Mouse (Mus musculus) stomach, embryonic 16.5 days (tissue): ENCODE data around the gene Hoxb9. TPM values are rescaled to one million over a fixed set of nuclear protein-coding genes. Genes with fewer than 3 reads are reported as not detected.

Source experiments
- ATAC-seq: fragments of 200-750 bp; cut with Nextera tagmentation; 2 replicates; pipeline ENCODE4 v1.8.0; 2017; ENCODE audit warnings: moderate number of reproducible peaks, moderate TSS enrichment; ENCODE audit not compliant: insufficient read depth, low FRiP score
- H3K27ac ChIP-seq: fragments of 300-500 bp; sonication (generic); 2 replicates; pipeline ENCODE4 v1.5.1; 2014; ENCODE audit warnings: low read length
- H3K27me3 ChIP-seq: fragments of 300-500 bp; sonication (generic); 2 replicates; pipeline ENCODE4 v1.6.1; 2014; ENCODE audit warnings: low read length, control low read depth, mixed read lengths; ENCODE audit not compliant: control insufficient read depth, insufficient read depth
- H3K36me3 ChIP-seq: fragments of 300-500 bp; sonication (generic); 2 replicates; pipeline ENCODE4 v1.6.1; 2014; ENCODE audit warnings: low read length; ENCODE audit not compliant: control insufficient read depth, insufficient read depth
- H3K4me1 ChIP-seq: fragments of 300-500 bp; sonication (generic); 2 replicates; pipeline ENCODE4 v1.6.1; 2014; ENCODE audit warnings: low read length, control low read depth, mixed read lengths; ENCODE audit not compliant: control insufficient read depth, insufficient read depth
- H3K4me2 ChIP-seq: fragments of 300-500 bp; sonication (generic); 2 replicates; pipeline ENCODE4 v1.6.1; 2014; ENCODE audit warnings: low read depth, low read length, mixed read lengths
- H3K4me3 ChIP-seq: fragments of 300-500 bp; sonication (generic); replicated peaks from 2 replicates; pipeline ENCODE4 v1.5.1; 2014; ENCODE audit warnings: mild to moderate bottlenecking, low read length
- H3K9ac ChIP-seq: fragments of 300-500 bp; sonication (generic); 2 replicates; pipeline ENCODE4 v1.6.1; 2014; ENCODE audit warnings: low read length
- H3K9me3 ChIP-seq: fragments of 300-500 bp; sonication (generic); replicated peaks from 2 replicates; pipeline ENCODE4 v1.6.1; 2016; ENCODE audit warnings: low read length, control low read depth; ENCODE audit not compliant: control insufficient read depth
- WGBS: fragments of 180-500 bp; shearing (Covaris S2); extraction: QIAGEN DNeasy Blood & Tissue Kit; methylation state at CpG from one replicate; pipeline ENCODE4 v1.1.7; 2014; 5-methylcytosine and 5-hydroxymethylcytosine counted together
- polyA plus RNA-seq: library from polyadenylated mRNA; unstranded; fragments of >200 nt; fragmentation: Nextera tagmentation; extraction: Ambion mirVana; gene quantifications from 2 replicates; pipeline ENCODE4 v1.2.1, GENCODE M21; 2015

Hoxb9 gene
- polyA plus RNA-seq, 1 experiment from 2014 or later = 0.14 TPM

- Histone ChIP-seq H3K27me3 (peaks cover 57% of the 10 kb centered on the region), H3K27ac (peak within 1 kb of the TSS; percentile 90; the same call in 1 of the 2 replicates), H3K4me3 (peak within 1 kb of the TSS; percentile 55), H3K36me3 (no peaks in the 10 kb centered on the region), H3K9me3 (no peaks in the 10 kb centered on the region), H3K9ac (peak within 1 kb of the TSS; percentile 69), H3K4me2 (peak within 1 kb of the TSS; percentile 65), H3K4me1 (no peaks in the 10 kb centered on the region)
- 3% methylated on average over 27 of the region's 27 CpGs for WGBS
- no peak for ATAC-seq
Observed at GRCm38 (mm10) chr11:96281855-96282570, 10.8 kb downstream of the Hoxb9 start, which contains the start of gene Hoxb8. Gene Hoxb8, plus strand, starts transcription at chr11:96281905.

GRCm38 (mm10) chr11:96282795-96283430, 11.7 kb downstream of the Hoxb9 start:
- ATAC-seq = no peak
- H3K27me3 ChIP-seq = peaks cover 53% of the 10 kb centered on the region
- peak overlapping the region; percentile 69 for H3K9ac ChIP-seq
- no peaks in the 10 kb centered on the region for H3K4me1 ChIP-seq
- H3K27ac ChIP-seq = peak overlapping the region; percentile 90; the same call in 1 of the 2 replicates
- H3K36me3 ChIP-seq = no peaks in the 10 kb centered on the region
- no peaks in the 10 kb centered on the region for H3K9me3 ChIP-seq
- H3K4me2 ChIP-seq = peak overlapping the region; percentile 65
- peak overlapping the region; percentile 55 for H3K4me3 ChIP-seq
- WGBS = 1% methylated on average over 49 of the region's 49 CpGs

- ATAC-seq = peak; percentile 15; the same call in 1 of the 2 replicates
- H3K4me3 ChIP-seq = peak overlapping the region; percentile 55
Observed at GRCm38 (mm10) chr11:96284041-96284749, 12.9 kb downstream of the Hoxb9 start.

DNA sequence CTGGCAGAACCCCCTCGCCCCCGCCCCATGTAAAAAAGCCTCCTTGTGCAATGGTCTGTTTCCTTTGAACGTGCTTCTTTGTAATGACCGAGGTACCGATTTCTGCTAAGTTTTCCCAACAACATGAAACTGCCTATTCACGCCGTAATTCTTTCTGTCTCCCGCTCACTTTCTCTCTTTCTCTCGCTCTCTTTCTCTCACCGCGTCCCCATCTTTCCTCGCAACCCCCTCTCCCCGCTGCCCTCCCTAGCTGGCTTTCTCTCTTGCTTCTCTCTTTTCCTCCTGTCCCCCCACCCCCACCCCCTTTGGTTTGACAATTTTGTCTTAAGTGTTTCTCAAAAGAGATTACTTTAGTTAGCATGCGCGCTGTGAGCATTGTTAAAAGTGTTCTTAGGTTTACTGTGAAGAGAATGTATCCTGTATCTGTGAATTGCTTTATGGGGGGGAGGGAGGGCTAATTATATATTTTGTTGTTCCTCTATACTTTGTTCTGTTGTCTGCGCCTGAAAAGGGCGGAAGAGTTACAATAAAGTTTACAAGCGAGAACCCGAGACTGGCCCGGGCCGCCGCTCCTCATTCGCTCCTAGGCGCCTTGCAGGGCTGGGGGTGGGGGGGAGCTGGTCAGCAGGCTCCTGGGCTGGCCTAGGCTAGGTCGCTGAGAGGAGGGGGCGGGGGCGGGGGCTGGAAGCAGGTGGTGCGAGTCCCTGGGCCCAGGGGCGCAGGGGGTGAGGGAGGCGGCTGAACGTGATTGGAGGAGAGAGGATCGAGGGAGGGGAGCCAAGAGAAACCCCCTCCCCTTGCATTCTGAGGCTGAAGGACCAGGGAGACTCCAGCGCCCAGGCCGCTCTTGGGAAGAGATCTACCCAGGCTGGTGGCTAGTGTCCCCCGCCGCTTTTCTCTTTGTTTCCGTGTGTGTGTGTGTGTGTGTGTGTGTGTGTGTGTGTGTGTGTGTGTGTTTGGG, 13.8 kb downstream of the Hoxb9 start:
- Histone ChIP-seq H3K9me3 (no peaks in the 10 kb centered on the region), H3K9ac (peak overlapping the region; percentile 69), H3K27ac (peak overlapping the region; percentile 90), H3K4me3 (peak overlapping the region; percentile 55), H3K4me2 (peak overlapping the region; percentile 65), H3K4me1 (no peaks in the 10 kb centered on the region), H3K27me3 (peaks cover 48% of the 10 kb centered on the region), H3K36me3 (no peaks in the 10 kb centered on the region)
- WGBS = 1% methylated on average over 33 of the region's 37 CpGs
- peak; percentile 79 for ATAC-seq

More at GRCm38 (mm10) chr11:96284041-96284749, 12.9 kb downstream of the Hoxb9 start:
- H3K36me3 ChIP-seq = no peaks in the 10 kb centered on the region
- 1% methylated on average over 41 of the region's 49 CpGs for WGBS
- peaks cover 51% of the 10 kb centered on the region for H3K27me3 ChIP-seq
- H3K4me2 ChIP-seq = peak overlapping the region; percentile 65
- no peaks in the 10 kb centered on the region for H3K4me1 ChIP-seq
- peak overlapping the region; percentile 69 for H3K9ac ChIP-seq
- H3K27ac ChIP-seq = peak overlapping the region; percentile 90
- no peaks in the 10 kb centered on the region for H3K9me3 ChIP-seq

DNA sequence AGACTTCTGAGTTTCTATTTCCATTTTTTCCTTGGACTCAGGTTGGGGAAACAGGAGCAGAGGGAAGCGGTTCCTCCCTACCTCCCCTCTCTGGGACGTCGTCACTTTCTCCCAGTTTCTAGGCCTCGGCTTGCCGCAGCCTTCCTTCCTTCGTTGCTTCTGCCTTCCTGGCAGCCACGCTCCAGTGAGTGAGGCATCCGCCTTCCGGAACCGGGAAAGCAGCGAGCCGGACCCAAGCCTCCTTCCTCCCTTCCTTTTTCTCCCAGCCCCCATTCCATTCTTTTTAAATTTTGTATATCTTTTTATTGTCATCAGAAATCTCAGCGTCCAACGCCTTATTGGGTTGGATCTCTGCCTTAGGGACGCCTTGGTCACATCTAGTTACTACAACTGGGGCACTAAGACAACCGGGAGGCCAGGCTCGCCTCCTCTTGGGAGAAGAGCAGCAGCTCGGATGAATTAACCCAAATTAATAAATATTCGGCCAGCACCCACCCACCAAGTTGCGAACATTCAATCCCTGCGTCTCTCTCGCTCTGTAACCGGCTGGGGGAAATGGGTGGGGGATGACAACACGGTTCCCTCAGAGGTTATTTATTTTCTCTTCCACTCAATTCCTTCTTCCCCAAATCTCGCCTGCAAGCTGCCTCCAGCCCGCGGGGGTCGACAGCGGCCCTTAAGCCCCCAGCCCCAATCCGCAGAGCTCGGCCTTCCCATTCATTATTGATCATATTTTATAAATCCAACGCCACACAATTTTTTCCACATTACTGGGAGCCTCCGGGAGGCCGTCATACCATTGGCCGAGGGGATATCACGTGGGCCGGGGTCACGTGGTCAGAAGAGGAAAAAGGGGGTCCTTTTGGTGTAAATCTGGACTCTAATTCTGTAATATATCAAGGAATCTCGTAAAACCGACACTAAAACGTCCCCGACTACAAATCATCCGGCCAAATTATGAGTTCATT, 14.8 kb downstream of the Hoxb9 start, which contains the start of gene Hoxb7:
Hoxb7 (plus strand) TSS at position 853 of the 968 bp plus-strand sequence.
- peaks cover 51% of the 10 kb centered on the region for H3K27me3 ChIP-seq

DNA sequence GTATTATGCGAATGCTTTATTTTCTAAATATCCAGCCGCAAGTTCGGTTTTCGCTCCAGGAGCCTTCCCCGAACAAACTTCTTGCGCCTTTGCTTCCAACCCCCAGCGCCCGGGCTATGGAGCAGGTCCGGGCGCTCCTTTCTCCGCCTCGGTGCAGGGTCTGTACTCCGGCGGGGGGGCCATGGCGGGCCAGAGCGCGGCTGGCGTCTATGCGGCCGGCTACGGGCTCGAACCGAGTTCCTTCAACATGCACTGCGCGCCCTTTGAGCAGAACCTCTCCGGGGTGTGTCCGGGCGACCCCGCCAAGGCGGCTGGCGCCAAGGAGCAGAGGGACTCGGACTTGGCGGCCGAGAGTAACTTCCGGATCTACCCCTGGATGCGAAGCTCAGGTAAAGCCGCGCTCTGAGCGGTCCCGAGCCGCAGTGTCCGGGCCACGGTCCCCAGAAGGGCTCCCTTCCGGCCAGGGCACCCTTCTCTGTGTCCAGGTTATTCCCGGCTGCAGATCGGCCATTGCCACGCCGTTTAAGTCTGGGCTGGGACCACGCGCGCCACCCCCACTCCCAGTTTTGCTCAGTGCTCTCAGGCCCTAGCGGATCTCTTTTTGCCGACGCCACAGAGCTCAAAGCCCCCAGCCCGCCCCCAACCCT, 15.6 kb downstream of the Hoxb9 start:
- Histone ChIP-seq H3K27ac (peak overlapping the region; percentile 87), H3K9me3 (no peaks in the 10 kb centered on the region), H3K36me3 (no peaks in the 10 kb centered on the region), H3K4me2 (peak overlapping the region; percentile 65), H3K27me3 (peaks cover 53% of the 10 kb centered on the region), H3K4me1 (no peaks in the 10 kb centered on the region), H3K4me3 (peak overlapping the region; percentile 55), H3K9ac (peak overlapping the region; percentile 77)
- no peak for ATAC-seq
- 1% methylated on average over 55 of the region's 55 CpGs for WGBS

More for the DNA sequence above, 14.8 kb downstream of the Hoxb9 start, which contains the start of gene Hoxb7:
- Histone ChIP-seq H3K4me2 (peak within 1 kb of the TSS; percentile 65), H3K4me3 (peak within 1 kb of the TSS; percentile 55), H3K4me1 (no peaks in the 10 kb centered on the region), H3K36me3 (no peaks in the 10 kb centered on the region), H3K9me3 (no peaks in the 10 kb centered on the region), H3K9ac (peak within 1 kb of the TSS; percentile 77), H3K27ac (peak within 1 kb of the TSS; percentile 90)
- ATAC-seq = 0 out of 2 replicates have a peak, but pooled peaks have one; percentile 10
- 2% methylated on average over 43 of the region's 43 CpGs for WGBS

GRCm38 (mm10) chr11:96287411-96287810, 16.2 kb downstream of the Hoxb9 start:
- no peak for ATAC-seq
- H3K9ac ChIP-seq = peak overlapping the region; percentile 77
- no peaks in the 10 kb centered on the region for H3K4me1 ChIP-seq
- H3K27ac ChIP-seq = peak overlapping the region; percentile 87
- peak overlapping the region; percentile 65 for H3K4me2 ChIP-seq
- H3K9me3 ChIP-seq = no peaks in the 10 kb centered on the region
- peaks cover 52% of the 10 kb centered on the region for H3K27me3 ChIP-seq
- peak overlapping the region; percentile 55 for H3K4me3 ChIP-seq
- no peaks in the 10 kb centered on the region for H3K36me3 ChIP-seq
- WGBS = 5% methylated on average over 9 of the region's 9 CpGs
